Mouse (Mus musculus) stomach, embryonic 14.5 days (tissue): ENCODE results near the gene Cbr2. TPM values are rescaled to one million over a fixed set of nuclear protein-coding genes. Genes with fewer than 3 reads are reported as not detected.

Experiments
- ATAC-seq: fragments of 200-750 bp; cut with Nextera tagmentation; 2 replicates; pipeline ENCODE4 v1.8.0; 2017; ENCODE audit warnings: low read depth, moderate TSS enrichment; ENCODE audit not compliant: insufficient number of reproducible peaks, insufficient read depth, low FRiP score
- H3K27ac ChIP-seq: fragments of 300-500 bp; sonication (generic); 2 replicates; pipeline ENCODE4 v1.5.1; 2014; ENCODE audit warnings: mild to moderate bottlenecking, low read length, moderate library complexity, mixed read lengths
- H3K27me3 ChIP-seq: fragments of 300-500 bp; sonication (generic); 2 replicates; pipeline ENCODE4 v1.6.1; 2014; ENCODE audit warnings: low read length, control low read depth, mixed read lengths; ENCODE audit not compliant: control insufficient read depth, insufficient read depth
- H3K36me3 ChIP-seq: fragments of 300-500 bp; sonication (generic); 2 replicates; pipeline ENCODE4 v1.6.1; 2014; ENCODE audit warnings: mild to moderate bottlenecking, control low read depth, low read length, moderate library complexity, mixed read lengths; ENCODE audit not compliant: control insufficient read depth, insufficient read depth
- H3K4me1 ChIP-seq: fragments of 300-500 bp; sonication (generic); 2 replicates; pipeline ENCODE4 v1.6.1; 2014; ENCODE audit warnings: low read length, control low read depth, mixed read lengths; ENCODE audit not compliant: control insufficient read depth, insufficient read depth
- H3K4me2 ChIP-seq: fragments of 300-500 bp; sonication (generic); replicated peaks from 2 replicates; pipeline ENCODE4 v1.6.1; 2014; ENCODE audit warnings: low read depth, low read length, control low read depth
- H3K4me3 ChIP-seq: fragments of 300-500 bp; sonication (generic); 2 replicates; pipeline ENCODE4 v1.5.1; 2014; ENCODE audit warnings: low read depth, low read length, control low read depth
- H3K9ac ChIP-seq: fragments of 300-500 bp; sonication (generic); replicated peaks from 2 replicates; pipeline ENCODE4 v1.6.1; 2014; ENCODE audit warnings: low read depth, mild to moderate bottlenecking, control low read depth, low read length, moderate library complexity, mixed read lengths
- H3K9me3 ChIP-seq: fragments of 300-500 bp; sonication (generic); 2 replicates; pipeline ENCODE4 v1.6.1; 2016; ENCODE audit warnings: low read depth, low read length, control low read depth; ENCODE audit not compliant: control insufficient read depth
- whole genome bisulfite sequencing: fragments of 180-500 bp; shearing (Covaris S2); extraction: QIAGEN DNeasy Blood & Tissue Kit; methylation state at CpG from one replicate; pipeline ENCODE4 v1.1.7; 2014; 5-methylcytosine and 5-hydroxymethylcytosine counted together
- polyA plus RNA-seq: library from polyadenylated mRNA; unstranded; fragments of >200 nt; fragmentation: Nextera tagmentation; extraction: Ambion mirVana; gene quantifications from 2 replicates; pipeline ENCODE4 v1.2.1, GENCODE M21; 2014

The Cbr2 gene
- polyA plus RNA-seq, 1 experiment from 2014 or later = 36.9 TPM

GRCm38 (mm10) chr11:120697741-120698140, 34.2 kb downstream of the Cbr2 start:
- H3K36me3 ChIP-seq = peaks cover 12% of the 10 kb centered on the region
- peaks cover 3% of the 10 kb centered on the region; the same call in 1 of the 2 replicates for H3K4me1 ChIP-seq
- 45% methylated on average over 10 of the region's 10 CpGs for whole genome bisulfite sequencing
- no peak overlapping the region for H3K9ac ChIP-seq
- no peaks in the 10 kb centered on the region for H3K27me3 ChIP-seq
- H3K9me3 ChIP-seq = no peaks in the 10 kb centered on the region
- no peak overlapping the region for H3K4me2 ChIP-seq
- peak overlapping the region; percentile 27; the same call in 1 of the 2 replicates for H3K27ac ChIP-seq
- peak; percentile 50; the same call in 1 of the 2 replicates for ATAC-seq
- no peak overlapping the region for H3K4me3 ChIP-seq

GRCm38 (mm10) chr11:120696568-120696967, 35.3 kb downstream of the Cbr2 start:
- H3K4me3 ChIP-seq = no peak overlapping the region
- no peaks in the 10 kb centered on the region for H3K27me3 ChIP-seq
- WGBS = 90% methylated on average over 6 of the region's 6 CpGs
- peaks cover 9% of the 10 kb centered on the region for H3K36me3 ChIP-seq
- no peaks in the 10 kb centered on the region for H3K9me3 ChIP-seq
- ATAC-seq = no peak
- no peak overlapping the region for H3K27ac ChIP-seq
- H3K9ac ChIP-seq = no peak overlapping the region
- peaks cover 3% of the 10 kb centered on the region; the same call in 1 of the 2 replicates for H3K4me1 ChIP-seq
- no peak overlapping the region for H3K4me2 ChIP-seq

GRCm38 (mm10) chr11:120695641-120696040, 36.3 kb downstream of the Cbr2 start:
- Histone ChIP-seq H3K36me3 (peaks cover 4% of the 10 kb centered on the region; the same call in 1 of the 2 replicates), H3K4me3 (no peak overlapping the region), H3K4me2 (no peak overlapping the region), H3K27ac (peak overlapping the region; percentile 73; the same call in 1 of the 2 replicates), H3K9ac (no peak overlapping the region), H3K27me3 (no peaks in the 10 kb centered on the region), H3K4me1 (peaks cover 3% of the 10 kb centered on the region; the same call in 1 of the 2 replicates), H3K9me3 (no peaks in the 10 kb centered on the region)
- ATAC-seq = peak; percentile 60; the same call in 1 of the 2 replicates
- 30% methylated on average over 12 of the region's 12 CpGs for WGBS

- Histone ChIP-seq H3K4me3 (no peak overlapping the region), H3K36me3 (peaks cover 4% of the 10 kb centered on the region; the same call in 1 of the 2 replicates), H3K9ac (no peak overlapping the region), H3K4me2 (no peak overlapping the region), H3K4me1 (peaks cover 3% of the 10 kb centered on the region; the same call in 1 of the 2 replicates), H3K27ac (peak overlapping the region; percentile 53; the same call in 1 of the 2 replicates), H3K27me3 (no peaks in the 10 kb centered on the region), H3K9me3 (no peaks in the 10 kb centered on the region)
- peak; percentile 70; the same call in 1 of the 2 replicates for ATAC-seq
- 9% methylated on average over 4 of the region's 4 CpGs for WGBS
These were observed 36.7 kb downstream of the Cbr2 start for GRCm38 (mm10) chr11:120695184-120695583.

GRCm38 (mm10) chr11:120693461-120693860, 38.5 kb downstream of the Cbr2 start:
- H3K9ac ChIP-seq = no peak overlapping the region
- peaks cover 3% of the 10 kb centered on the region; the same call in 1 of the 2 replicates for H3K4me1 ChIP-seq
- 73% methylated on average over 3 of the region's 3 CpGs for WGBS
- ATAC-seq = no peak
- no peaks in the 10 kb centered on the region for H3K9me3 ChIP-seq
- no peak overlapping the region for H3K4me3 ChIP-seq
- no peaks in the 10 kb centered on the region for H3K27me3 ChIP-seq
- H3K4me2 ChIP-seq = no peak overlapping the region
- H3K36me3 ChIP-seq = peaks cover 10% of the 10 kb centered on the region
- H3K27ac ChIP-seq = no peak overlapping the region

- Histone ChIP-seq H3K27ac (no peak overlapping the region), H3K4me3 (no peak overlapping the region), H3K4me1 (peaks cover 3% of the 10 kb centered on the region; the same call in 1 of the 2 replicates), H3K27me3 (no peaks in the 10 kb centered on the region), H3K9me3 (no peaks in the 10 kb centered on the region), H3K9ac (no peak overlapping the region), H3K4me2 (no peak overlapping the region), H3K36me3 (peaks cover 11% of the 10 kb centered on the region)
- no peak for ATAC-seq
- 89% methylated on average over 4 of the region's 4 CpGs for WGBS
These were observed 39.4 kb downstream of the Cbr2 start for GRCm38 (mm10) chr11:120692471-120693011.

GRCm38 (mm10) chr11:120689365-120689764, 42.5 kb downstream of the Cbr2 start:
- no peak overlapping the region for H3K9ac ChIP-seq
- H3K9me3 ChIP-seq = no peaks in the 10 kb centered on the region
- H3K27ac ChIP-seq = no peak overlapping the region
- H3K27me3 ChIP-seq = no peaks in the 10 kb centered on the region
- H3K4me3 ChIP-seq = no peak overlapping the region
- peaks cover 11% of the 10 kb centered on the region for H3K36me3 ChIP-seq
- H3K4me2 ChIP-seq = no peak overlapping the region
- ATAC-seq = no peak
- 89% methylated on average over 3 of the region's 3 CpGs for WGBS
- H3K4me1 ChIP-seq = 0 out of 2 replicates have a peak, but pooled peaks cover 4% of the 10 kb centered on the region

GRCm38 (mm10) chr11:120686650-120687272, 45.2 kb downstream of the Cbr2 start:
- Histone ChIP-seq H3K4me1 (0 out of 2 replicates have a peak, but pooled peaks cover 4% of the 10 kb centered on the region), H3K36me3 (peaks cover 11% of the 10 kb centered on the region), H3K27ac (peak overlapping the region; percentile 95), H3K4me3 (no peak overlapping the region), H3K9ac (no peak overlapping the region), H3K9me3 (no peaks in the 10 kb centered on the region), H3K4me2 (no peak overlapping the region), H3K27me3 (no peaks in the 10 kb centered on the region)
- peak; percentile 65 for ATAC-seq
- 61% methylated on average over 20 of the region's 20 CpGs for WGBS
